Mouse (Mus musculus): Measurements from ENCODE around the gene Ankar. TPM values are rescaled to one million over a fixed set of nuclear protein-coding genes. Genes with fewer than 3 reads are reported as not detected.

Gene Ankar
- total RNA-seq, 2 experiments from 2014 or later, result not detected

DNA sequence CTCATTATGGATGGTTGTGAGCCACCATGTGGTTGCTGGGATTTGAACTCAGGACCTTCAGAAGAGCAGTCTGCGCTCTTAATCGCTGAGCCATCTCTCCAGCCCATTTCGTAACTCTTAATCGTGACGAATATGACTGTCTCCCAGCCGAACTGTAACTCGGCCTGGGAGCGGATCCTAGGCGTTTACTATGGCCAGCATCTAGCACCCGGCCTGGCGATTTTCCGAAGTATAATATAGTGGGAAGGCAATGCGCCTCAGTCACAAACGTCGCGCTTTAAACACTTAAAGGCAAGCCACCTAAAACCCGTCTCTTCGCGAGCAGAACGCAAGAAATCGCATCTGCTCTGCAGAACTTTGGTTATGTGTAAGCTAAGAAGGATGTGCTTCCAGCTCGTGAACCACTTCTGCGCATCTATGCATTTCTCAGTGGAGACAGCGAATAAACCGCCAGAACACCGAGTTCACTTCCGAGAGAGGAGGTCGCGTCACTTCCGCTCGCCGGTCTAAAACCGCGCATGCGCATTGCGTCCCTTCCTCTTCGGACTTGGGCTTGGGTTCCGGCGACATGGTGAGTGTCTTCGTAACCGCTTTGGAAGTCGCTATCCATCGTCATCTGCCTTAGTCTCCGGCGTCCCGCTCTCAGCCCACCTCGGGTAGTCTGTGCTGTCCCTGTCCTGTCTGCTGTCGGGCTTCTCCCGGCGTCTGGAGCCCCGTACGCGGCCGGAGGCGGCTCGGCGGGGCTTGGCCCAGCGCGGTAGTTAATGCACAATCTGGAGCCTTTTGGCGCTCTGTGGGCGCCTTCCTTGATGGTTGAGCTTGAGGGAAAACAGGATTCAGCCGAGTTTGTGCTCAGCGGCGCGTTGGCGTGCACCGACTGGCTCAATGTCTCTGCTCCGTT lies 10.6 kb upstream of the Ankar start, which contains the start of gene Rpl37a:
Gene Rpl37a, plus strand, starts transcription at position 538 of the 901 bp plus-strand sequence.
- peak; percentile 96 for DNase-seq

DNA sequence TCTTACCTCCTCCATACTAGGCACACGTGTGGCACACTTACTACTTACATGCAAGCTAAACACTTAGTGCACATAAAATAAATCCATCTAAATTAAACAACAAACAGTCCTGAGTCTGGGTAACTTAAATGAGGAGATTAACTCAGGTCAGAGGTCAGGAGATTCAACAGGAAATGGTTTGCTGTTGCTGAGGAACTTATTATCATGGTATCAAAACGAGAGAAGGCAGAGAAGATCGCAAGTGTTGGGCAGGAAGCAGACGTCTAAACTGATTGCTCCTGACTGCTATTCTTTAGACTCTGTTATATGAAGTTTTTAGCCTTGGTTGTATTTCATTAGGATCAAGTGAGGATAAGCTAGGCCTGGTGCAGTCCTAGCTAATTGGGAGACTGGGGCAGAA lies 7.1 kb upstream of the Ankar start:
- DNase-seq, result no peak

DNA sequence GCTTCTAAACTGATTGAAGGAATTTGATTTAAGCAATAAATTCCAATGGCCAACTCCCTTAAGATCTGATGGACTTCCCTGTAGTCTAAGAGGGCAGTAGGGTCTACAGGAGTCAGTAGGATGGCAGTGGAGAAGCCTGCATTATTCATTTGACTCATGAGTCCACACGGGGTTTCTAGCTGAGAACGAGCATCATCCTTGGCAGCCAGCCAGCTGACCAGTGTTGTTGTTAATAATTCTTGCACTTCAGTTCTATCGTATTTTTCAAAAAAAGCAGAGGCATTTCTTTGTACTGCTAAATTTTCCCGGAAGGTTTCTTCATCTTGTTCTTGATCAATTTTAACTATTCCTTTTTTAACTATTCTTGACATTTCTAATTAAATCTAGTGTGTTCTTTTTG lies 1.7 kb downstream of the Ankar start:
- DNase-seq, result peak; percentile 35

DNA sequence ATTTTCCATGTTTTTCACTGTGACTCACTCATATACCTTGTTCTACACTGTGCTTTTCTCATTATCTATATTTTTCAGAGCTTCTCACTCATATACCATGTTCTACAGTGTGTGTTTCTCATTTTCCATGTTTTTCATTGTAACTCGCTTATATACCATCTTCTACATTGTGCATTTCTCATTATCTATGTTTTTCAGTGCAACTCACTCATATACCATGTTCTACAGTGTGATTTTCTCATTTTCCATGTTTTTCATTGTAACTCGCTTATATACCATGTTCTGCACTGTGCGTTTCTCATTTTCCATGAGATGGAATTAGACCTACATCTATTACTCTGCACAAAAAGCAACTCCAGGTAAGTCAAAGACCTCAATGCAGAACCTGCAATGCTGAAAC lies 4.1 kb downstream of the Ankar start:
- no peak for DNase-seq

DNA sequence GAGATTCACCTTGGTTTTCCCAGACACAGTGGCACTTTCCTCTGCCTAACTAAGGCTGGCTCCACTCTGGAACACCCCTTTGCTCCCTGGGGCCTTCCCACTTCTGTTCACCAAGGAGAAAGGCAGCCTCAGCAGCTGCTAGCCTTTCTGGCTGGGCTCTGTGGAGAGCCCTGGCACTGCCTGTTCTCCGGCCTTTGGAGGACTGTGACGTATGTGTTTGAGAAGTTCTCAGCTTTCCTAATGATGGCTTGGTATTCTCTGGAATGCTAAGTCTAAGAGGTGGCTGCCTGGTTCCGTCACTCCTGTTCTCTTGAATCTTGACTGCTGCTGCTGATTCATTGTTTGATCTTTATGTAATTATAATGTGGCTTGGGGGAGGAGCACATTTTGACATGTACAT lies 27.3 kb downstream of the Ankar start:
- DNase-seq, result no peak

DNA sequence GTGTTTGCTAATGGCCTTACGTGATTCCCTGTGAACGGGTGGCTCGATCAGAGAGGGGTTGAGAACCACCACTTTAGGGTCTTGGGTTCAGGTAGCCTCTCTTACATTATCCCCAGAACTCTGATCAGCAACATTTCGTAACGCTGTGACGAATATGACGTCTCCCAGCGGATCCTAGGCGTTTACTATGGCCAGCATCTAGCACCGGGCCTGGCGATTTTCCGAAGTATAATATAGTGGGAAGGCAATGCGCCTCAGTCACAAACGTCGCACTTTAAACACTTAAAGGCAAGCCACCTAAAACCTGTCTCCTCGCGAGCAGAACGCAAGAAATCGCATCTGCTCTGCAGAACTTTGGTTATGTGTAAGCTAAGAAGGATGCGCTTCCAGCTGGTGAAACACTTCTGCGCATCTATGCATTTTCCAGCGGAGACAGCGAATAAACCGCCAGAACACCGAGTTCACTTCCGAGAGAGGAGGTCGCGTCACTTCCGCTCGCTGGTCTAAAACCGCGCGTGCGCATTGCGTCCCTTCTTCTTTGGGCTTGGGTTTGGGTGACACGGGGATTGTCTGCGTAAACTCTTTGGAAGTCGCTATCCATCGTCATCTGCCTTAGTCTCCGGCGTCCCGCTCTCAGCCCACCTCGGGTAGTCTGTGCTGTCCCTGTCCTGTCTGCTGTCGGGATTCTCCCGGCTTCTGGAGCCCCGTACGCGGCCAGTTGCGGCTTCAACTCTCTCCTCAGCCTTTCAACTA lies 59.5 kb downstream of the Ankar start:
- DNase-seq, result peak; percentile 55

DNA sequence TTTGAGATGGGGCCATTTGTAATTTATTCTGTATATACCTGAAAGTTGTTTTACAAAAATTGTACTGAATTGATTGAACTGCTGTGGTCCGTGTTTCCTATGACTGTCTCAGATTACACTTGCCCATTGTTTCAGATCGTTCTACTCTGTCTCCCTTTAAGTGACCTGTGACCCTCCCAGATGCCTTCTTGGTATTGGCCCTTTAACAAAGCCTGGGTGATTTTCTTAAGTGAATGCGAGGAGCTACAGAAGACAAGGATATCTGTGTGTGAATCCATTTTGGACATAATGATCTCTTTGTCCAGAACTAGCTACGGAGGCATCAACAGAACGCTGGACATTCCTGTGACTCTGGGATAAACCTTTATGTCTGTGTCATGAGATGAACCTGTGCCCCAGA lies 65.2 kb downstream of the Ankar start:
- no peak for DNase-seq

DNA sequence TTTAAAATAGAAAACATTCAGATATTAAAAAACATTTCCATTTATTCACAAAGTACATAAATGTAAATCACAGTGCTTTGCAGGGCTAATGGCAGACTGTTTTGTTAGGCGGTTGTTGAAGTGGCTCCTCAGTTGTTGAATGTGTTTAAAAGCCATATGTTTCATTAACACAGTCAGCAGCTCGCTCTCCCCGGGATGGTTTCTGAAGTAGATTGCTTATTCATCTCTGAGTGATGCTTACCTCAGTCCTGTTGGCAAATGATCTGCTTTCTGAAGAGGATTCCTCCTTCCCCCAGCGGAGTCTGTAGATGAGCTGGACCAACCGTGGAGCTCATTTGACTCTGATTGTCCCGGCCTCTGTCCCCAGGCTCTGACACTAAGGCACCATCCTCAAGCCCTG lies 88.2 kb downstream of the Ankar start:
- DNase-seq, result no peak

DNA sequence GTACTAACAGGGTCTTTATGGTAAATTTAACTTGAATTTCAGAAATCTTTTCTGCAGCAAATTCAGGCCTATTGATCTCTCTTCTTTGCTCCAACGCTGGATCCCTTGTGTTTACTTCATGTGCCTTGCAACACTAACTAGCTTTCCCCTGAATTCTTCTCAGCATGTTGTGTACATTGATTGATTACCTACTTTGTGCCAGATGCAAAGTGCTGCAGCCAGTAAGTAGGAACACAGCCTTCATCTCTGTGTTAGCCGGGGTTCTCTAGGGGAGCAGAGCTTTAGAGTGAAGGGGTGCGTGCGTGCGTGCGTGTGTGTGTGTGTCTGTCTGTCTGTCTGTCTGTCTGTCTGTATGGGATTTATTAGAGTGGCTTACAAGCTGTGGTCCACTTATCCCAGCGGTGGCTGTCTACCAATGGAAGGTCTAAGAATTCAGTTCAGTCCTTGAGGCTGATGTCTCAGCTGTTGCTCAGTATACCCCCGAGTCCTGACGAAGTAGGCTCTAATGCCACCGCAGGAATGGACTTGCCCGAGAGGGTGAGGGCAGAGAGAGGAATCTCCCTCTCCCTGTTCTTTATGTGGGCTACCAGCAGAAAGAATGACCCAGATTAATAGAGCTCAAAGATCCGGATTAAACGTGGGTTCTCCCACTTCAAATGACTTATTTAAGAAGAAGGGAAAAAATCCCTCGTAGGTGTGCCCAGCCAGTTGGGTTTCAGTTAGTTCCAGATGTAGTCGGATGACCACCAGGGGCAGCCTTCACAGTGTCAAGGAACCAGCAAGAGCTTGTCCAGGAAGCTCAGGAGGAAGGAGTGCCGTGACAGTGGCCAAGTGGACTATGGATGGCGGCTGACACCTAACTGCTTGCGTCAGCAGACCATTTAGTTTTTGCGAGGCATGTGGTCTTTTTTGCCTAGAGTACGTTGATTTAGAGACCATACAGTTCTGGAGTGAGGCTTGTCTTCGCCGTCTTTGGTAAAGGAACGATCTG lies 90.2 kb downstream of the Ankar start:
- DNase-seq, result no peak

DNA sequence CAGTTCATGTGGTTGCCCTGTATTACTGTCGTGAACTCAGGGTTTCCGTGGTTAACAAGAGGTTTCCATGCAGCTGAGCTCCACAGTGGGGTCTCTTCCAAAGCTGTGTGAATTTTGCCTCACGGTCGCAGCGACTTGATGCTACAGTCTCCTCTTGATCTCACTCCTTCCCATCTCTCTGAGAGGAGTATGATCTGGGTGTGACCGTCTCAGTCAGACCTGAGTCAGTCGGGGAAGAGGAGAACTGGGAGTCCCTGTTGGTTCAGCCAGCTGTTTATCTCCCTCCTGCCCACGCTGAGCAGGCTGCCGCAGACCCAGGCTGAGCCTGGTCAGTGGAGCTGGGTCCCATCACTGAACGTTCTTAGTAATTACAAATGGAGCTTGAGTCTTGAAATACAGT lies 91.2 kb downstream of the Ankar start:
- no peak for DNase-seq

DNA sequence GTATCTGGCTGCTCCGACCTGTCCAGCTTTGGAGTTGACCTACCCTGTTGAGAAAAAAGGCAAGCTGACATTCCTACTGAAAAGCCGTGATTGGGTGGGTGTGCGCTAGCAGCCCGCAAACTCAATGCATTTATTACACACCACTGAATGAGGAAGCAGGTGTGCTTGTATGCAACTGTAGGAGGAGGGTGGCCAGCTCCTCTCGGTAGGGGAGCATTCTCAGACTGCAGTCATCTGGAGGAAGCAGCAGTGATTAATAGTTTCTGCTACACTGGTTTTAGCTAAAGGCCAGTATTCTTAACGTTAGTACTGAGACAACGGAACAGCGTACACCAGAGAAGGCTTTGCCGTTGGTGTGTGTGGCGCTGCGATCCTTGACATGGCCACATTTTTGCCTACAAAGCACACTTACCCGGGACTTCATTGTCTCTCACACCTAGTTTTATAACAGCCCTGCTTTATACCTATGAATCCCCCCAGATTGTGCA lies 94.1 kb downstream of the Ankar start:
- DNase-seq, result no peak

DNA sequence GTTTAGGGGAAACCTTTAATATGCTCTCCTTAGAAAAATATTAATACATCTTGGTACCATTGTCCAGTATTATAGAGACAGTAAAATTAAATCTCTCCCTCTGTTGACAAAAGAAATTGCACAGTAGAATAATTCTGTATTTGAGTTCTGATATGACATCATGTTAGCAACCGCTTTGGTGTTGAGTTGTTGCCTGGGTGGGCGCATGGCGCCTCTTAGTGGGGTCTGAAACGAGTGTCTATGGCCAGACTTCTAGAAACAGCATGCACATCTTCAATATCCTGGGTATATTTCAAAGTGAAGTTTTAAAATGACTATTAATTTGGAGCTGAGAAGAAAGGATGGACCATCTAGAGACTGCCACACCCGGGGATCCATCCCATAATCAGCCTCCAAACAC lies 97.6 kb downstream of the Ankar start:
- DNase-seq, result no peak

DNA sequence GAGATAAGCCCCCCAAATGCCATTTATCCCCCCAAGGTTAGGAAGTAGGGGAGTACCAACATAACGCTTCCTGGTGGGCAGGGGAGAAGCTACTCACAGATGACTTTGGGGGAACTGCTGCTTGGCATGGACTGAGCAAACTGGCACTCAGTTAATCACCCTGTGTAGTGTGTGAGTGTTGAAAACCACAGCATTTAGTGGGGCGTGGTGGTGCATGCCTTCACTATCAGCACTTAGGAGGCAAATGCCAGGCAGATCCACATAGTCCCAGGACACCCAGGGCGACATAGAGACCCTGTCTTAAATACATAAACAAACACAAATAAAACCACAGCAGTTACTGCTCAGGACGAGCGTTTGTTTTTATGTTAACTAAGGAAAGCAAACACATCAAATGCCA lies 98.2 kb downstream of the Ankar start:
- peak; percentile 33 for DNase-seq

DNA sequence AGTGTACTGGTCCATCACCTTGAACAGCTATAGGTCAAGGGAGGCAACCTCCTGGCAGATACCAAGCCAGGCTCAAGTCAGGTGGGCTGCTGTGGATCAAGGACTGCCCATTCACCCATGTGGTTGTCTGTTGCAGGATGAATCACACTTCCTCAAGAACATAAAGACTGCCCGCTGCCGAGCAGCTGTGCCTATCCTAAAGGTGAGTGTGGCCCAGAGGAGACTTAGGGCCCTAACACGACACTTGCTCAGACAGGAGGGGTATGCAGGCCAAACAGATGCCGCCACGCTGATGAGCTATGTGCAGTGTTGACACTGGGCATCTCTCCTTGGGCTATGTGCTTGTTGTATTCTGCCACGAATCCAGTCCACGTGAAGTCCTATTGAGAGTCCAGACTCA lies 99.1 kb downstream of the Ankar start:
- no peak for DNase-seq

DNA sequence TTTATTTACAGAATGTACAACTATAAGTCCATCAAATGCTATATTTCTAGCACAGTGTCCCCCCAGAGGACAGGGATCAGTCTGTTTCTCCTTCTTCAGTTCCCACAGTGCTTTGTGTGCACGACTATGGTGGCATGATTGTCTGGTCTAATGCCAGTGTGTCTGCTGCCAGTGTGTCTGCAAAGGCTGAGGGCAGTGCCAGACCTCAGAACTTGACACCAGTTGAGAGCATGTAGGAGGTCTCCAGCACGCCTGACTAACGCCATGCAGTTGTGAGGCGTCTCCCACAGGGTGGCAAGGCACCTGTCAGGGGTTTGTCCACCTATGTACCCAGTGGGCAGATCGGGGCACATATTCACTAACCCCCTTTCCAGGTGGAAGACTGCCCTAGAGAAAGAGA lies 99.6 kb downstream of the Ankar start:
- peak; percentile 29 for DNase-seq

DNA sequence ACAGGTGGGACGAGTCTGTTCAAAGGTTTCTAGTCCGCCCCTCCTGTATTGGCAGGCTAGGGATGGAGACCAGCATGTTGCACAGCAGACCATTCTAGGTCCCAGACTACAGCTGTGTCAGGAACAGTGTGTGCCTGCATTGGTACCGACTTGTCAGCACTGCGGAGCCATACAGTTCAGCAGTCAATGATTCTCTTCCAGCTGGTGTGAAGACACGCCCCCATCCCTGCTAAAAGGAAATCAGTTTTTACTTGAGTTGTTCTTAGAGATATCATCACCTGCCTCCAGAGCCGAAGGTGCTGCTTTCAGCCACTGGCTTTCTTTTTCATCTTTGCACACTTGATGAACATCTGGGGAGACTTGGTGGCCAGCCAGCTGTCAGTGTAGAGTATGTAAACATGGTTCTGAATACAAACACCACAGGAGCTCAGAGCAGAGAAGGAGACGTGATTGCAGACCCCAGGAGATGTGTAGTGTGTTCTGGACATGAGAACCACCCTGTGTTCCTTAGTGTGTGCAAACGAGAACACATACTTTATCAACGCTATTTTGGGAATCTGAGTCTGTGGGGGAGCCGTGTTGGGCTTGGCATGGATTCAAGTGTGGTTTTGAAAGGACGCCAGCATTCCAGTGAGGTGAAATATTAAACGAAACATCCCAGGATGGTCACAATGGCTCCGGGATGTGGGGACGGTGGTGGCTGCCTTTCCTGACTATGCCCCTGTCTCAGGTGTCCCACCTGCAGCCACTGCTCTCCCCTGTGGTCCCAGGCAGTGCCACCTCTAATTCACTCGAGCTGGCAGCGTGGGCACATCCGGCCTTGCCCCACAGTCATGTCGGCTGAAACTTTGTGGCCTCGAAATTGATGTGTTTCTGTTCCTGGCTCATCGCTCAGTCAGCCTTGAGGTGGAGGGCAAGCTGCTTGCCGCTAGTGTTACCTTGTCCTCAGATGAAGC lies 101.0 kb downstream of the Ankar start:
- DNase-seq, result peak; percentile 91

DNA sequence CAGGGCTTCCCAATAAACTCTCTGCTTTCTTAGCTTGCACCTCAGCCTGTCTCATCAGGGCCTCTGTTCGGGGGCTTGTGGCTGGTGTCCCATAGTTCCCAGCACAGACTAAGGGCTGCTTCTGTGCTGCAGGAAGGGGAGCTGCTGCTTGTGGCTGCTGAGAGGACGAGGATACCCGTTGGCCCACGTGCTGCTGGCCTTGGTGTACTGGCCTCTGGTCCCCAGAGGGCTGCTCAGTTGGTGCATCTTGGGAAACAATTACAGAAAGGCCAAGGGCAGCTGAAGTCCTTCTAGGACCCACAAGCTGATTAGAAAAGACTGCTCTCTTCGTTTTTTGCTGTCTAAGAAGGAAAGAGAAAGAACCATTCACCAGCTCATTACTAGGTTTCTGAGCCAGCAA lies 104.1 kb downstream of the Ankar start:
- no peak for DNase-seq

DNA sequence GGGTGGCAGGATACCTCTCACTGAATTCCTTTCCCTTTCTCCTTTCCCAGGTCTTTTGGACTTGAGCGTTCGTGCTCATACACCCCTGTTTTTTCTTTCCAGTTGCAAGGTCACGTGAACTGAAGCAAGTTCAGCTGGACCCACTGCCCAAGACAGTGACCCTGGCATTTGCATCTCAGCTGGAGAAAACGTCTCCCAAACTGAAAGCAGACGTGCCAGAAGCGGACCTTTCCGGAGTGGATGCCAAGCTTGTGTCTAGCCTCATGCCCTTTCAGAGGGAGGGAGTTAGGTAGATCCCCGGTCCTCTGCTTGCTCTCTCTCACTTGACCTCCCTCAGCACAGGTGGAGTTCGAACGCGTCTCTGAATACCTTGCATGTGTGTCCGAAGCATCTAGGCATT lies 104.7 kb downstream of the Ankar start:
- no peak for DNase-seq

DNA sequence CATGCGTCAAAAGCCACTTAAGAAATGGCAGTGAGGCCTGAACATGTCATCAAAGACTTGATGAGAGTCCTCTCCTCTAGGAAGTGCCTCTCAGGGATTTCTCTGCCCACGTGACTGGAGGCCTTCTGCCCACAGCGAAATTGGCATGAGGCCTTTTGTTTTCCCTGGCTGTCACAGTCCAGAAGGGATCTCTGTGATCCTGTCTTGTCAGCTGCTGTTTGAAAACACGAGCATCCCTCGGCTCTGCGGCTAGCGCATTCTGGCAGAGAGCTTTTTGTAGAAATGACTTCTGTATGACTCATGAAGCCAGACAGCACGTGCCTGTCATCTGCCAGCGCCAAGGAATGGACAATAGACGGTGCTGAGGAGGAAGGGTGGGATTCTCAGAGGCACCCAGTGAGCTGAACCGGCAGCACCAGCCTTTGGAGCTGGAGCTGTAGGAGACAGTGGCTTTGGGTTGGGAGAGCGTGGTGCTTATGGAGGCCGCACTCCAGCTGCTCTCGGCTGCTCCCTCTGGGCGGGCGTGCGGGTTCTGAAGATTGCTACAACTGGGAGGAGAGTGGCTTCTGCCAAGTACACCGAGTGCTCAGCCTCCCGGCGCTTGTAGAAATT lies 106.9 kb downstream of the Ankar start:
- DNase-seq, result peak; percentile 75
